Mouse (Mus musculus): ENCODE data around the gene Scube1. TPM values are rescaled to one million over a fixed set of nuclear protein-coding genes. Genes with fewer than 3 reads are reported as not detected.

Gene Scube1
- polyA plus RNA-seq, 1 experiment from 2014 or later, result 10.4 TPM

- H3K9me3 ChIP-seq (replicated peaks), result no peaks in the 10 kb centered on the region
- no peak overlapping the region for H3K4me3 ChIP-seq (replicated peaks)
- no peak overlapping the region for H3K27ac ChIP-seq (replicated peaks)
- 28% methylated on average over 10 of the region's 10 CpGs for WGBS
- peak; percentile 24; the same call in 1 of the 2 replicates for ATAC-seq (ENCODE audit: low FRiP score)
- no peak overlapping the region for H3K9ac ChIP-seq (replicated peaks)
- no peak overlapping the region for H3K4me2 ChIP-seq
- H3K36me3 ChIP-seq, result no peaks in the 10 kb centered on the region
- no peaks in the 10 kb centered on the region for H3K27me3 ChIP-seq (replicated peaks)
- peaks cover 27% of the 10 kb centered on the region for H3K4me1 ChIP-seq
Measured at GRCm38 (mm10) chr15:83706528-83707199, 18.2 kb downstream of the Scube1 start.

- WGBS, result 53% methylated on average over 13 of the region's 13 CpGs
- Histone ChIP-seq H3K27ac (replicated peaks) (no peak overlapping the region), H3K9ac (replicated peaks) (no peak overlapping the region)
Measured at GRCm38 (mm10) chr15:83700593-83700923, 24.3 kb downstream of the Scube1 start.

GRCm38 (mm10) chr15:83699834-83700592, 24.8 kb downstream of the Scube1 start:
- H3K4me3 ChIP-seq (replicated peaks), result no peak overlapping the region
- H3K27ac ChIP-seq (replicated peaks), result no peak overlapping the region
- no peaks in the 10 kb centered on the region for H3K36me3 ChIP-seq
- no peak overlapping the region for H3K4me2 ChIP-seq
- peaks cover 34% of the 10 kb centered on the region for H3K4me1 ChIP-seq
- 26% methylated on average over 11 of the region's 11 CpGs for WGBS
- ATAC-seq (ENCODE audit: low FRiP score), result no peak
- no peak overlapping the region for H3K9ac ChIP-seq (replicated peaks)
- H3K9me3 ChIP-seq (replicated peaks), result no peaks in the 10 kb centered on the region
- H3K27me3 ChIP-seq (replicated peaks), result no peaks in the 10 kb centered on the region; the same call in 1 of the 2 replicates

More at GRCm38 (mm10) chr15:83700593-83700923, 24.3 kb downstream of the Scube1 start:
- Histone ChIP-seq H3K4me3 (replicated peaks) (no peak overlapping the region), H3K27me3 (replicated peaks) (no peaks in the 10 kb centered on the region; the same call in 1 of the 2 replicates), H3K9me3 (replicated peaks) (no peaks in the 10 kb centered on the region), H3K4me1 (peaks cover 34% of the 10 kb centered on the region), H3K36me3 (no peaks in the 10 kb centered on the region), H3K4me2 (no peak overlapping the region)
- ATAC-seq (ENCODE audit: low FRiP score), result no peak

- Histone ChIP-seq H3K27me3 (replicated peaks) (no peaks in the 10 kb centered on the region; the same call in 1 of the 2 replicates), H3K36me3 (no peaks in the 10 kb centered on the region), H3K27ac (replicated peaks) (no peak overlapping the region), H3K9me3 (replicated peaks) (no peaks in the 10 kb centered on the region), H3K9ac (replicated peaks) (no peak overlapping the region), H3K4me3 (replicated peaks) (no peak overlapping the region), H3K4me2 (no peak overlapping the region), H3K4me1 (peaks cover 34% of the 10 kb centered on the region)
- WGBS, result 21% methylated on average over 20 of the region's 20 CpGs
- ATAC-seq (ENCODE audit: low FRiP score), result no peak
Measured at GRCm38 (mm10) chr15:83699132-83699833, 25.5 kb downstream of the Scube1 start.

- Histone ChIP-seq H3K9ac (replicated peaks) (no peak overlapping the region), H3K4me3 (replicated peaks) (no peak overlapping the region), H3K27me3 (replicated peaks) (no peaks in the 10 kb centered on the region; the same call in 1 of the 2 replicates), H3K9me3 (replicated peaks) (no peaks in the 10 kb centered on the region), H3K36me3 (no peaks in the 10 kb centered on the region), H3K4me2 (no peak overlapping the region), H3K27ac (replicated peaks) (no peak overlapping the region), H3K4me1 (peaks cover 38% of the 10 kb centered on the region)
- no peak for ATAC-seq (ENCODE audit: low FRiP score)
- 37% methylated on average over 14 of the region's 14 CpGs for WGBS
Measured at GRCm38 (mm10) chr15:83696681-83697381, 28.0 kb downstream of the Scube1 start.

- H3K4me1 ChIP-seq, result peaks cover 31% of the 10 kb centered on the region
- WGBS, result 89% methylated on average over 11 of the region's 11 CpGs
- no peaks in the 10 kb centered on the region; the same call in 1 of the 2 replicates for H3K27me3 ChIP-seq (replicated peaks)
- no peak for ATAC-seq (ENCODE audit: low FRiP score)
- H3K9ac ChIP-seq (replicated peaks), result no peak overlapping the region
- no peaks in the 10 kb centered on the region for H3K36me3 ChIP-seq
- no peaks in the 10 kb centered on the region for H3K9me3 ChIP-seq (replicated peaks)
- no peak overlapping the region for H3K4me3 ChIP-seq (replicated peaks)
- H3K27ac ChIP-seq (replicated peaks), result no peak overlapping the region
- H3K4me2 ChIP-seq, result no peak overlapping the region
Measured at GRCm38 (mm10) chr15:83695159-83695558, 29.7 kb downstream of the Scube1 start.

GRCm38 (mm10) chr15:83691901-83692361, 32.9 kb downstream of the Scube1 start:
- Histone ChIP-seq H3K9ac (replicated peaks) (no peak overlapping the region), H3K27me3 (replicated peaks) (no peaks in the 10 kb centered on the region), H3K27ac (replicated peaks) (no peak overlapping the region), H3K4me2 (no peak overlapping the region), H3K36me3 (no peaks in the 10 kb centered on the region), H3K4me3 (replicated peaks) (no peak overlapping the region), H3K9me3 (replicated peaks) (no peaks in the 10 kb centered on the region), H3K4me1 (peaks cover 7% of the 10 kb centered on the region; the same call in 1 of the 2 replicates)
- no peak for ATAC-seq (ENCODE audit: low FRiP score)
- 61% methylated on average over 8 of the region's 8 CpGs for WGBS

GRCm38 (mm10) chr15:83689946-83690345, 34.9 kb downstream of the Scube1 start:
- H3K4me3 ChIP-seq (replicated peaks), result no peak overlapping the region
- H3K4me1 ChIP-seq, result 0 out of 2 replicates have a peak, but pooled peaks cover 4% of the 10 kb centered on the region
- H3K9me3 ChIP-seq (replicated peaks), result no peaks in the 10 kb centered on the region
- H3K27me3 ChIP-seq (replicated peaks), result no peaks in the 10 kb centered on the region
- no peak overlapping the region for H3K4me2 ChIP-seq
- H3K9ac ChIP-seq (replicated peaks), result no peak overlapping the region
- ATAC-seq (ENCODE audit: low FRiP score), result no peak
- H3K36me3 ChIP-seq, result no peaks in the 10 kb centered on the region
- H3K27ac ChIP-seq (replicated peaks), result no peak overlapping the region
- WGBS, result 85% methylated on average over 12 of the region's 12 CpGs

- no peak for ATAC-seq (ENCODE audit: low FRiP score)
- Histone ChIP-seq H3K4me1 (no peaks in the 10 kb centered on the region), H3K36me3 (no peaks in the 10 kb centered on the region), H3K4me2 (no peak overlapping the region), H3K27me3 (replicated peaks) (no peaks in the 10 kb centered on the region), H3K4me3 (replicated peaks) (no peak overlapping the region), H3K9me3 (replicated peaks) (no peaks in the 10 kb centered on the region), H3K9ac (replicated peaks) (no peak overlapping the region), H3K27ac (replicated peaks) (no peak overlapping the region)
- 65% methylated on average over 9 of the region's 9 CpGs for WGBS
Measured at GRCm38 (mm10) chr15:83686601-83687000, 38.2 kb downstream of the Scube1 start.

GRCm38 (mm10) chr15:83685950-83686349, 38.9 kb downstream of the Scube1 start:
- WGBS, result 97% methylated on average over 3 of the region's 3 CpGs
- H3K9me3 ChIP-seq (replicated peaks), result no peaks in the 10 kb centered on the region
- no peak overlapping the region for H3K4me2 ChIP-seq
- H3K36me3 ChIP-seq, result no peaks in the 10 kb centered on the region
- H3K4me1 ChIP-seq, result no peaks in the 10 kb centered on the region
- no peaks in the 10 kb centered on the region for H3K27me3 ChIP-seq (replicated peaks)
- no peak overlapping the region for H3K27ac ChIP-seq (replicated peaks)
- no peak overlapping the region for H3K9ac ChIP-seq (replicated peaks)
- ATAC-seq (ENCODE audit: low FRiP score), result no peak
- no peak overlapping the region for H3K4me3 ChIP-seq (replicated peaks)

GRCm38 (mm10) chr15:83683051-83683561, 41.7 kb downstream of the Scube1 start:
- no peak for ATAC-seq (ENCODE audit: low FRiP score)
- Histone ChIP-seq H3K27ac (replicated peaks) (no peak overlapping the region), H3K9me3 (replicated peaks) (no peaks in the 10 kb centered on the region), H3K27me3 (replicated peaks) (peaks cover 9% of the 10 kb centered on the region; the same call in 1 of the 2 replicates), H3K36me3 (no peaks in the 10 kb centered on the region), H3K9ac (replicated peaks) (no peak overlapping the region), H3K4me2 (no peak overlapping the region), H3K4me3 (replicated peaks) (no peak overlapping the region), H3K4me1 (peaks cover 14% of the 10 kb centered on the region)
- WGBS, result 66% methylated on average over 15 of the region's 15 CpGs
